Mouse (Mus musculus) hindbrain, embryonic 10.5 days (tissue): ENCODE measurements at regions not wholly inside any gene's neighbourhood (a gene's known extent, or its start where the extent isn't known, plus 50 kb on each side); places are given as distances from the start of the nearest gene placed in this dataset.

ENCODE experiments used
- DNase-seq: peaks from one replicate; pipeline ENCODE4 v3.0.0-alpha.2; 2017; ENCODE audit warnings: low spot score
- H3K27ac ChIP-seq: fragments of 300-500 bp; sonication (generic); 2 replicates; pipeline ENCODE4 v1.5.1; 2016; ENCODE audit warnings: mild to moderate bottlenecking, moderate library complexity
- H3K27me3 ChIP-seq: fragments of 300-500 bp; sonication (generic); 2 replicates; pipeline ENCODE4 v1.6.1; 2016; ENCODE audit warnings: mild to moderate bottlenecking; ENCODE audit not compliant: poor library complexity, insufficient read depth, severe bottlenecking
- H3K36me3 ChIP-seq: fragments of 300-500 bp; sonication (generic); 2 replicates; pipeline ENCODE4 v1.6.1; 2016; ENCODE audit warnings: mild to moderate bottlenecking, moderate library complexity
- H3K4me1 ChIP-seq: fragments of 300-500 bp; sonication (generic); replicated peaks from 2 replicates; pipeline ENCODE4 v1.6.1; 2016; ENCODE audit warnings: mild to moderate bottlenecking
- H3K4me3 ChIP-seq: fragments of 300-500 bp; sonication (generic); 2 replicates; pipeline ENCODE4 v1.5.1; 2016; ENCODE audit warnings: mild to moderate bottlenecking, moderate library complexity
- H3K9me3 ChIP-seq: fragments of 300-500 bp; sonication (generic); 2 replicates; pipeline ENCODE4 v1.6.1; 2016; ENCODE audit warnings: mild to moderate bottlenecking, moderate library complexity
- WGBS: fragments of 180-500 bp; shearing (Covaris S2); methylation state at CpG from one replicate; pipeline ENCODE4 v1.1.7; 2016; 5-methylcytosine and 5-hydroxymethylcytosine counted together

GRCm38 (mm10) chr19:54603345-54603744 lies 523.7 kb downstream of the Gpam start:
- Histone ChIP-seq H3K27me3 (no peaks in the 10 kb centered on the region), H3K4me3 (no peak overlapping the region), H3K36me3 (no peaks in the 10 kb centered on the region), H3K27ac (no peak overlapping the region), H3K9me3 (0 out of 2 replicates have a peak, but pooled peaks cover 3% of the 10 kb centered on the region), H3K4me1 (no peaks in the 10 kb centered on the region)
- no peak for DNase-seq
- 89% methylated on average over 6 of the region's 6 CpGs for WGBS

- Histone ChIP-seq H3K4me3 (no peak overlapping the region), H3K27me3 (no peaks in the 10 kb centered on the region), H3K36me3 (no peaks in the 10 kb centered on the region), H3K4me1 (no peaks in the 10 kb centered on the region), H3K27ac (no peak overlapping the region), H3K9me3 (0 out of 2 replicates have a peak, but pooled peaks cover 3% of the 10 kb centered on the region)
- no peak for DNase-seq
- WGBS: 31% methylated on average over 1 of the region's 1 CpGs
Measured at GRCm38 (mm10) chr19:54605346-54605745, 521.7 kb downstream of the Gpam start.

GRCm38 (mm10) chr19:54616924-54617323 lies 510.1 kb downstream of the Gpam start:
- Histone ChIP-seq H3K4me3 (no peak overlapping the region), H3K4me1 (peaks cover 15% of the 10 kb centered on the region), H3K9me3 (no peaks in the 10 kb centered on the region), H3K36me3 (no peaks in the 10 kb centered on the region), H3K27ac (no peak overlapping the region), H3K27me3 (no peaks in the 10 kb centered on the region)
- DNase-seq: peak; percentile 16
- WGBS: 43% methylated on average over 4 of the region's 4 CpGs
